Mouse (Mus musculus): Measurements from ENCODE around the gene Trpv5.
A peak's percentile ranks its signal among the peaks of the same experiment; 100 is the strongest.

Trpv5 gene

GRCm38 (mm10) chr6:41641173-41641866 is 39.2 kb downstream of the Trpv5 start:
- no peak for DNase-seq (ENCODE audit: low spot score in 2 of 2)

- DNase-seq (ENCODE audit: low spot score in 2 of 2), result no peak
Observed at GRCm38 (mm10) chr6:41640449-41640848, 40.1 kb downstream of the Trpv5 start.

GRCm38 (mm10) chr6:41637927-41638506 is 42.6 kb downstream of the Trpv5 start:
- DNase-seq (ENCODE audit: low spot score in 2 of 2), result no peak

GRCm38 (mm10) chr6:41637393-41637792 is 43.2 kb downstream of the Trpv5 start:
- no peak for DNase-seq (ENCODE audit: low spot score in 2 of 2)

- no peak for DNase-seq (ENCODE audit: low spot score in 2 of 2)
Observed at GRCm38 (mm10) chr6:41636178-41636577, 44.4 kb downstream of the Trpv5 start, which contains the start of gene Trpv6. Gene Trpv6 (minus strand): TSS chr6:41636405.

- no peak for DNase-seq (ENCODE audit: low spot score in 2 of 2)
Observed at GRCm38 (mm10) chr6:41635211-41635610, 45.4 kb downstream of the Trpv5 start.

GRCm38 (mm10) chr6:41631549-41631948 is 49.0 kb downstream of the Trpv5 start:
- DNase-seq (ENCODE audit: low spot score in 2 of 2), result no peak

- no peak for DNase-seq (ENCODE audit: low spot score in 2 of 2)
Observed at GRCm38 (mm10) chr6:41630791-41631190, 49.8 kb downstream of the Trpv5 start.

- DNase-seq (ENCODE audit: low spot score in 2 of 2), result no peak
Observed at GRCm38 (mm10) chr6:41628180-41628579, 52.4 kb downstream of the Trpv5 start.

- peak in 1 of 2 experiments; percentile 57 for DNase-seq (ENCODE audit: low spot score in 2 of 2)
Observed at GRCm38 (mm10) chr6:41622661-41623060, 57.9 kb downstream of the Trpv5 start.

GRCm38 (mm10) chr6:41621241-41621990 is 59.2 kb downstream of the Trpv5 start:
- no peak for DNase-seq (ENCODE audit: low spot score in 2 of 2)

- DNase-seq (ENCODE audit: low spot score in 2 of 2), result no peak
Observed at GRCm38 (mm10) chr6:41620173-41620798, 60.3 kb downstream of the Trpv5 start.

- DNase-seq (ENCODE audit: low spot score in 2 of 2), result no peak
Observed at GRCm38 (mm10) chr6:41607637-41608036, 72.9 kb downstream of the Trpv5 start.

GRCm38 (mm10) chr6:41606214-41606613 is 74.4 kb downstream of the Trpv5 start:
- DNase-seq (ENCODE audit: low spot score in 2 of 2), result peak; percentile 52 to 55

- DNase-seq (ENCODE audit: low spot score in 2 of 2), result no peak
Observed at GRCm38 (mm10) chr6:41605794-41606104, 74.8 kb downstream of the Trpv5 start.

GRCm38 (mm10) chr6:41605061-41605793 is 75.3 kb downstream of the Trpv5 start, which contains the start of gene Ephb6:
Gene Ephb6 (plus strand): TSS chr6:41605482.
- DNase-seq (ENCODE audit: low spot score in 2 of 2), result peak; percentile 85 to 89

- peak; percentile 75 to 84 for DNase-seq (ENCODE audit: low spot score in 2 of 2)
Observed at GRCm38 (mm10) chr6:41604401-41605050, 76.0 kb downstream of the Trpv5 start.
